Mouse (Mus musculus): ENCODE measurements around the gene Gstk1. TPM values are rescaled to one million over a fixed set of nuclear protein-coding genes. Genes with fewer than 3 reads are reported as not detected.

The Gstk1 gene
- polyA plus RNA-seq, 1 experiment = 0.07 TPM

DNA sequence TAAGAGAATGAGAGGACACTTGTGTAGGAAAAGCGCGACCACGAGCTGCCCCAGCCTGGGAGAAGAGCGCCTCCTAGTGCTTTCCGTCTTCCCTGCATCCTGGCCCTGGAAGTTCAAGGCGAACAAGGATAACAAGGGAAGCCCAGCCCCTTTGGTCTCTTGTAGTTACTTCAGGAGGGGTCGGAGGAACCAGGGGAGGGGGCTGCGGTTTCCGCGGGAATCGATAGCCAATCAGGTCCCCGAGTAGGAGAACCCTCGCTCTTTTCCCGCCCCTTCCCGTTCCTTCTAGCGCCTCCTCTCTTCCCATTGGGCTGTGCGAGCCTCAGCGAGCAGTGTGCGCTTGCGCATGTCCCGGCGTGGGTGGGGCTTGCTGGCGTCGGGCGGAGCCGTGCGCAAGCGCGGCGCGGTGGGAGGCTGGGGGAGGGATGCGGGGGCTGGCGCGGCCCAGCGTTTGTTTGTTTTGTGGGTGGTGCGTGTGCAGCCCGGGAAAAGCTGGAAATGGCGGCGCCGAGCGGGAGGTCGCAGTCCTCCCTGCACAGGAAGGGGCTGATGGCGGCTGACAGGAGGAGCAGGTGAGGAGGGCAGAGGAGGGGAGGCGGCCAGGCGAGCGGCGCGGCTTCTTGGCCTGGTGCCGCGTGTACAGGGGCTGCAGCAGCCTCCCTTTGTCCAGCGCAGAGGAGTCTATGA, 19.0 kb downstream of the Gstk1 start, which contains the start of gene Casp2:
Gene Casp2 (plus strand): TSS at position 360 of the 687 bp plus-strand sequence.
- Histone ChIP-seq H3K9me3 (ENCODE audit: control insufficient read depth, low read length) (no peaks in the 10 kb centered on the region), H3K27me3 (ENCODE audit: control insufficient read depth) (peaks cover 5% of the 10 kb centered on the region), H3K4me3 (replicated peaks) (peak within 1 kb of the TSS; percentile 78), H3K4me1 (ENCODE audit: control insufficient read depth) (peaks cover 50% of the 10 kb centered on the region), H3K36me3 (ENCODE audit: control insufficient read depth) (peaks cover 34% of the 10 kb centered on the region)
- TF ChIP-seq GATA1 (IDR thresholded peaks at IDR 0.05; ENCODE audit: low read length) = no peak

DNA sequence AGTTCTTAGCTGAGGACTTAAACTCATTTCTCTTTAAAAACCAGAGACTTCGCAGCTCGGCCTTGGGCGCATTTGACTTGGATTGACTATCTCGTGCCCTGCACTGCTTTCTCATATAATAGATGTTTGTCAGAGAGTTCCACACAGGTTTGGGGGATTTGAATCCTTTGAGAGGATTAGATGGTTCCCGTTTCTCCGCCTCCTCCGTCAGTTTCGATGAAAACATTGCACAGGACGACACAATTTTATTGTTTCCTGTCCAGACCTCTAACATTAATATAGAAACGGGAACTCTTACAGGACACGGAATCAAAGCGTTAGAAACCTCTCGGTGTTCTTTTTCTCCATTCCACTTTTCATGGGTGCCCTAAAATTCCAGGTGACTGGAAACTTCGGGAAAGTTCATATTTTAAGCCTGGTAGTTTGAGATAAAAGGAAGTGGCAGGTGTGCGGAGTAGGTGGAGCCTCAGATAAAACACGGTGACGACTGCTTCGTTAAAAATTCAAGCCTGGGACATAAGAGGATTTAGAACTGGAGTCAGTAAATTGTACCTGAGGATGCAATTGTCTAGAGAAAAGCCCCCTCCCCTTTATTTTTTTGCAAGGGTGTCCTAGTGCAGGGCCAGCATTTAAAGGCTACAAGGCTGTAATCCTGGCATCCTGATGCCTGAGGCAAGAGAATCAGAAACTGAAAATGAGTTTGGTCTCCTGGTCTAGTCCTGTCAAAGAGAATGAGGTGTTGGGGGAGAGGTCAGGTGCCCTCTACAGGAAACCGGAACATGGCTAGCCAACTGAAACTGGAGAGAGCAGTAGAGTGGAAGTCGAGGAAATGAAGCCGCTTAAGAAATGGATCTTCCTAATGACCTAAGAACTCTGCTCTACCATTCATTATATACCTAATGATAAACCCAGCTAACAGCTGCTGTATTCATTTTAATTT, 19.9 kb downstream of the Gstk1 start:
- TF ChIP-seq GATA1 (IDR thresholded peaks at IDR 0.05; ENCODE audit: low read length) (no peak), TAL1 (IDR thresholded peaks at IDR 0.05; ENCODE audit: low read length) (peak; percentile 53; the same call in 2 of the 3 replicates)
- Histone ChIP-seq H3K4me3 (replicated peaks) (peak overlapping the region; percentile 78), H3K27me3 (ENCODE audit: control insufficient read depth) (peaks cover 3% of the 10 kb centered on the region), H3K9me3 (ENCODE audit: control insufficient read depth, low read length) (no peaks in the 10 kb centered on the region), H3K4me1 (ENCODE audit: control insufficient read depth) (peaks cover 51% of the 10 kb centered on the region), H3K36me3 (ENCODE audit: control insufficient read depth) (peaks cover 43% of the 10 kb centered on the region)

DNA sequence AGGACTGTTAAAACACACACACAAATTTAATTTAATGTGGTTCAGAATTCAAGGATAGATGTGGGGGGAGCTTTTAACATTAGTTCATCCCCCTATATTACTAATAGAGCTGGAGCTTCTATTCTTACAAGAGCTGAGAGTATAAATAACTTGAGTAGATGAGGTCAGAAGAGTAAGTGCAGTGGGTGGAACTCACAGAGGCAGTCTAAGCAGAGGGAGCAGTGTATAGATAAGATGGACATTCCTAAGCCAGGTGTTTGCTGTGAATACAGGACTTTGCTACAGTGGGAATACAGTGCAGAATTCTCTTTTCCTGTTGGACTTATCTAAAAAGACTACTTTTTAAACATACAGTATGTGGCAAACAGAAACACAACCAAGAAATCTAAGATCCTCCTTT, 25.1 kb downstream of the Gstk1 start:
- no peak for TF ChIP-seq TAL1 (IDR thresholded peaks at IDR 0.05; ENCODE audit: low read length)
- TF ChIP-seq GATA1 (IDR thresholded peaks at IDR 0.05; ENCODE audit: low read length) = no peak
- Histone ChIP-seq H3K27me3 (ENCODE audit: control insufficient read depth) (no peaks in the 10 kb centered on the region), H3K9me3 (ENCODE audit: control insufficient read depth, low read length) (no peaks in the 10 kb centered on the region), H3K36me3 (ENCODE audit: control insufficient read depth) (peaks cover 95% of the 10 kb centered on the region), H3K4me3 (replicated peaks) (no peak overlapping the region), H3K4me1 (ENCODE audit: control insufficient read depth) (peaks cover 28% of the 10 kb centered on the region)

DNA sequence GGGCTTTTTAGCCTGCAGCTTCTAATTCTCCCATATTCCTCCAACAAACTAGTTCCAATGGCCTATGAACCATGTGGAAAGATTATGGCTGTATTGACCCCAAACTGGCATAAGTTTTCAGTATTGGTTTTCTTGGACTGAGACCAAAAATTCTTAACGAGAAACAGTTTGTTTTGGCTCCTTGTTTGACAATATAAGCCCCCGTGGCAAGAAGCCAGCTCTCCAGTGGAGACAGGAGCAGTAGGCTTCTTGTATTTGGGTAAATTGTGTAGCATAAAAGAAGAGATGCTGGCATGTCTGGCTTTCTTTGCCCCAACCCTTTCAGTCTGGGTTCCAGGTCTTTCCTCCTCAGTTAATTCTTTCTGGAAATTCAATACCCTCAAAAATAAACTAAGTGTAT, 30.4 kb downstream of the Gstk1 start:
- peaks cover 100% of the 10 kb centered on the region for H3K36me3 ChIP-seq (ENCODE audit: control insufficient read depth)

DNA sequence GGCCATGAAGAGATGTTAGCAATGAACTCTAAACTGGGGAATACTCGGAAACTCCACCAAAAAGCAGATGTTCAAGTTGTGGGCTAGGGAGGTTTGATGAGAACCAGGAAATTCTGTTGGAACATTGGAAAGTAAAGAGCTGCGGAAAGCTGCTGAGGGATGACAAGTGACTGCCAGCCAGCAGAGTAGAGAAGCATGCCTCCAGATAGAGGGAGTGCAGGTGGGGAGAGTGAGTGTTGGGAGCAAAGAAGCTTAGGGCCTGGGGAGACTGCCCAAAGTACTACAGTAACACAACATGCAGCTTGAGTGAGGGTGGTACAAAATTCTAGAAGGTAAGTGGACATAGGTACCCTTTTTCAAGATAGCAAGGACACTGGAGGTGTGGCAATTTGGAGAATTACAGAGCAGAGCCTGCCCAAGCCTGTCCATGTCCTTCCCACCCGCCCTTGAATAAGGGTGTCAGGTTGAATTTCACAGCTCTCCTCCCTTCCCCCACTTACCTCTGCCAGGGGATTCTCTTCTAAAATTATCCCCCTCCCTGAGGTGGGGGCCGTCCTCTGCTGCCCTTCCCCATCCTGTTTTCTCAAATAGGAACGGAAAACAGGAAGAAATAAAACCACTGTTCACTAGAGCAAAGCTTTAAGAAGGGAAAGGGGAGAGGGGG, 37.3 kb downstream of the Gstk1 start:
- TF ChIP-seq TAL1 (IDR thresholded peaks at IDR 0.05; ENCODE audit: low read length) (no peak), GATA1 (IDR thresholded peaks at IDR 0.05; ENCODE audit: low read length) (no peak)
- H3K27me3 ChIP-seq (ENCODE audit: control insufficient read depth) = no peaks in the 10 kb centered on the region

More for the DNA sequence above, 30.4 kb downstream of the Gstk1 start:
- TF ChIP-seq GATA1 (IDR thresholded peaks at IDR 0.05; ENCODE audit: low read length) = no peak
- no peak for TF ChIP-seq TAL1 (IDR thresholded peaks at IDR 0.05; ENCODE audit: low read length)
- H3K4me3 ChIP-seq (replicated peaks) = no peak overlapping the region
- H3K4me1 ChIP-seq (ENCODE audit: control insufficient read depth) = no peaks in the 10 kb centered on the region
- H3K27me3 ChIP-seq (ENCODE audit: control insufficient read depth) = no peaks in the 10 kb centered on the region
- no peaks in the 10 kb centered on the region for H3K9me3 ChIP-seq (ENCODE audit: control insufficient read depth, low read length)

DNA sequence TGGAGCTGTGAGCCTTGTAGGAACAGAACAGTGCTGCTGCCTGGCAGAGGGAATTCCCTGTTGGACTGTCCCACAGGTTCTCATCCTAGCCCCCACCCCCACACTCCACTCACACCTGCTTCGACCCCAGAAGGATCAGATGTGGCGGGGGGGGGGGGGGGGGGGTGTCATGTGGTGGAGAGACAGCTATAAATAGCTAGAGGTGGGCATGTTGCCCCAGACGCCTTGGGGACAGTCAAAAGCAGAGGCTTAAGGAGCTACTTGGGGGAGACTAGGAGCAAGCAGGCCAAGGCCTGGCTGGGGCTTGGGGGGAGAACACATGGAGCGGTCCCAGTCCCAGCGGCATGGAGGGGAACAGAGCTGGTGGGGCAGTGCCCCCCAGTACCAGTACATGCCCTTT, 40.7 kb downstream of the Gstk1 start, which contains the start of gene Clcn1:
Gene Clcn1 (plus strand): TSS at position 238 of the 400 bp plus-strand sequence.
- Histone ChIP-seq H3K4me3 (replicated peaks) (no peak within 1 kb of the TSS), H3K36me3 (ENCODE audit: control insufficient read depth) (peaks cover 42% of the 10 kb centered on the region), H3K4me1 (ENCODE audit: control insufficient read depth) (no peaks in the 10 kb centered on the region), H3K9me3 (ENCODE audit: control insufficient read depth, low read length) (no peaks in the 10 kb centered on the region), H3K27me3 (ENCODE audit: control insufficient read depth) (no peaks in the 10 kb centered on the region)
- TF ChIP-seq GATA1 (IDR thresholded peaks at IDR 0.05; ENCODE audit: low read length) (no peak), TAL1 (IDR thresholded peaks at IDR 0.05; ENCODE audit: low read length) (no peak)

More for the DNA sequence above, 37.3 kb downstream of the Gstk1 start:
- H3K4me3 ChIP-seq (replicated peaks) = no peak overlapping the region
- H3K36me3 ChIP-seq (ENCODE audit: control insufficient read depth) = peaks cover 77% of the 10 kb centered on the region
- H3K4me1 ChIP-seq (ENCODE audit: control insufficient read depth) = no peaks in the 10 kb centered on the region
- H3K9me3 ChIP-seq (ENCODE audit: control insufficient read depth, low read length) = no peaks in the 10 kb centered on the region

DNA sequence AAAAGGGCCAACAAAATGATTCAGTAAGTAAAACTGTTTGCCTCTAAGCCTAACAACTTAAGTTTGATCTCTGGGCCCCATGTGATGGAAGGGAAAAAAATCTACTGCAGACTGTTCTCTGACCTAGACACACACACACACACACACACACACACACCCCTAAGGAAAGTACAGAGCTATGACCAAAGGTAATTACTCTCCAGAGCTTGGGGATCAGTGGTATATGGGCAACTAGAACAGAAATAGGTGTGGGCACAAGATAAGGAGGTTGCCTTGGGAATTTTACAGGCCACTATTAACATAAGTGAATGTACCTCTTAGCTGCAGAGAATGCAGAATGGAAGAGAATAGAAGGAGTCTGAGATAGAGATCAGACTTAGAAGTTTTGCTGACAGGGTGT, 41.8 kb downstream of the Gstk1 start:
- Histone ChIP-seq H3K9me3 (ENCODE audit: control insufficient read depth, low read length) (no peaks in the 10 kb centered on the region), H3K4me1 (ENCODE audit: control insufficient read depth) (no peaks in the 10 kb centered on the region), H3K36me3 (ENCODE audit: control insufficient read depth) (peaks cover 31% of the 10 kb centered on the region), H3K27me3 (ENCODE audit: control insufficient read depth) (no peaks in the 10 kb centered on the region), H3K4me3 (replicated peaks) (no peak overlapping the region)
- TF ChIP-seq GATA1 (IDR thresholded peaks at IDR 0.05; ENCODE audit: low read length) (no peak), TAL1 (IDR thresholded peaks at IDR 0.05; ENCODE audit: low read length) (no peak)

DNA sequence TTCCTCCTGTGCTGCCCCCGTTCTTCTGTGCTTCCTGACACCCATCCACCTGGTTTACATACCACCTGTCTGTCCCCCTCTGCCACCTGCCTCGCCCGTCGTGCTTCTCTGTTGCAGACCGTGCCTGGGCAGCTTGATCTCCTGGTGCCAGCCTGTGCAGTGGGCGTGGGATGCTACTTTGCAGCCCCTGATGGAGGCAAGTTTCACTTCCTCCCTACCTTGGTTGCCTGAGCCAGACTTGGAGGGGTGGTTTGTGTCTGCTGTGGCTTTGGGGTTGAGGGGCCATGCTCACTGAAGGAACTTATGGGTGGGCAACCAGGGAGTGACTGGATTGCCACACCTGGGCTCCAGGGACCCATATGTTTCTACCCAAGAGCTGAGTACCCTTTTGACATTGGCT, 47.6 kb downstream of the Gstk1 start:
- no peaks in the 10 kb centered on the region for H3K4me1 ChIP-seq (ENCODE audit: control insufficient read depth)
- H3K27me3 ChIP-seq (ENCODE audit: control insufficient read depth) = no peaks in the 10 kb centered on the region
- no peak overlapping the region for H3K4me3 ChIP-seq (replicated peaks)
- TF ChIP-seq TAL1 (IDR thresholded peaks at IDR 0.05; ENCODE audit: low read length) (no peak), GATA1 (IDR thresholded peaks at IDR 0.05; ENCODE audit: low read length) (no peak)
- no peaks in the 10 kb centered on the region for H3K36me3 ChIP-seq (ENCODE audit: control insufficient read depth)
- no peaks in the 10 kb centered on the region for H3K9me3 ChIP-seq (ENCODE audit: control insufficient read depth, low read length)

Measured in erythroblast, embryonic 14.5 days (primary cell).